Mouse (Mus musculus): ENCODE results near the gene Sh2b3.

Gene Sh2b3

GRCm38 (mm10) chr5:121828491-121829432 lies 8.7 kb downstream of the Sh2b3 start:
- in situ Hi-C loops (cut with MboI; ENCODE audit: unreplicated experiment in 2 of 2), result no loop called here

GRCm38 (mm10) chr5:121827876-121828275 lies 9.6 kb downstream of the Sh2b3 start:
- in situ Hi-C loops (cut with MboI; ENCODE audit: unreplicated experiment in 2 of 2), result no loop called here

GRCm38 (mm10) chr5:121825606-121826005 lies 11.8 kb downstream of the Sh2b3 start:
- in situ Hi-C loops (cut with MboI; ENCODE audit: unreplicated experiment in 2 of 2), result no loop called here

GRCm38 (mm10) chr5:121824121-121824520 lies 13.3 kb downstream of the Sh2b3 start:
- in situ Hi-C loops (cut with MboI; ENCODE audit: unreplicated experiment in 2 of 2), result no loop called here

- in situ Hi-C loops (cut with MboI; ENCODE audit: unreplicated experiment in 2 of 2), result no loop called here
These were observed 13.8 kb downstream of the Sh2b3 start for GRCm38 (mm10) chr5:121823668-121824067.

GRCm38 (mm10) chr5:121822786-121823505 lies 14.5 kb downstream of the Sh2b3 start:
- in situ Hi-C loops (cut with MboI; ENCODE audit: unreplicated experiment in 2 of 2), result no loop called here

GRCm38 (mm10) chr5:121821552-121821951 lies 15.9 kb downstream of the Sh2b3 start:
- in situ Hi-C loops (cut with MboI; ENCODE audit: unreplicated experiment in 2 of 2), result no loop called here

GRCm38 (mm10) chr5:121821116-121821515 lies 16.3 kb downstream of the Sh2b3 start:
- in situ Hi-C loops (cut with MboI; ENCODE audit: unreplicated experiment in 2 of 2), result no loop called here

GRCm38 (mm10) chr5:121820657-121821056 lies 16.8 kb downstream of the Sh2b3 start:
- in situ Hi-C loops (cut with MboI; ENCODE audit: unreplicated experiment in 2 of 2), result no loop called here

- in situ Hi-C loops (cut with MboI; ENCODE audit: unreplicated experiment in 2 of 2), result no loop called here
These were observed 17.3 kb downstream of the Sh2b3 start for GRCm38 (mm10) chr5:121820161-121820560.

GRCm38 (mm10) chr5:121819559-121819958 lies 17.9 kb downstream of the Sh2b3 start:
- in situ Hi-C loops (cut with MboI; ENCODE audit: unreplicated experiment in 2 of 2), result no loop called here

- in situ Hi-C loops (cut with MboI; ENCODE audit: unreplicated experiment in 2 of 2), result no loop called here
These were observed 18.6 kb downstream of the Sh2b3 start for GRCm38 (mm10) chr5:121818862-121819261.

GRCm38 (mm10) chr5:121818401-121818800 lies 19.0 kb downstream of the Sh2b3 start:
- in situ Hi-C loops (cut with MboI; ENCODE audit: unreplicated experiment in 2 of 2), result no loop called here

GRCm38 (mm10) chr5:121817551-121817950 lies 19.9 kb downstream of the Sh2b3 start:
- in situ Hi-C loops (cut with MboI; ENCODE audit: unreplicated experiment in 2 of 2), result no loop called here

- in situ Hi-C loops (cut with MboI; ENCODE audit: unreplicated experiment in 2 of 2), result no loop called here
These were observed 20.8 kb downstream of the Sh2b3 start for GRCm38 (mm10) chr5:121816611-121817010.

- in situ Hi-C loops (cut with MboI; ENCODE audit: unreplicated experiment in 2 of 2), result no loop called here
These were observed 21.5 kb downstream of the Sh2b3 start for GRCm38 (mm10) chr5:121815867-121816380.

GRCm38 (mm10) chr5:121815067-121815466 lies 22.4 kb downstream of the Sh2b3 start:
- in situ Hi-C loops (cut with MboI; ENCODE audit: unreplicated experiment in 2 of 2), result no loop called here

- in situ Hi-C loops (cut with MboI; ENCODE audit: unreplicated experiment in 2 of 2), result loop anchor here (5.0 kb wide), 2 partner anchors 34 to 64 kb away; partner anchors contain the start of gene Pheta1 (in 2 of the 2)
These were observed 23.7 kb downstream of the Sh2b3 start for GRCm38 (mm10) chr5:121813744-121814143.

GRCm38 (mm10) chr5:121812526-121813243 lies 24.8 kb downstream of the Sh2b3 start:
- in situ Hi-C loops (cut with MboI; ENCODE audit: unreplicated experiment in 2 of 2), result loop anchor here (5.0 kb wide), 2 partner anchors 35 to 65 kb away; partner anchors contain the start of gene Pheta1 (in 2 of the 2)

GRCm38 (mm10) chr5:121811485-121811931 lies 25.9 kb downstream of the Sh2b3 start:
- in situ Hi-C loops (cut with MboI; ENCODE audit: unreplicated experiment in 2 of 2), result loop anchor here (5.0 kb wide), 2 partner anchors 36 to 66 kb away; partner anchors contain the start of gene Pheta1 (in 2 of the 2)
